Mouse (Mus musculus): ENCODE results near the gene Bst2.

Bst2 gene

DNA sequence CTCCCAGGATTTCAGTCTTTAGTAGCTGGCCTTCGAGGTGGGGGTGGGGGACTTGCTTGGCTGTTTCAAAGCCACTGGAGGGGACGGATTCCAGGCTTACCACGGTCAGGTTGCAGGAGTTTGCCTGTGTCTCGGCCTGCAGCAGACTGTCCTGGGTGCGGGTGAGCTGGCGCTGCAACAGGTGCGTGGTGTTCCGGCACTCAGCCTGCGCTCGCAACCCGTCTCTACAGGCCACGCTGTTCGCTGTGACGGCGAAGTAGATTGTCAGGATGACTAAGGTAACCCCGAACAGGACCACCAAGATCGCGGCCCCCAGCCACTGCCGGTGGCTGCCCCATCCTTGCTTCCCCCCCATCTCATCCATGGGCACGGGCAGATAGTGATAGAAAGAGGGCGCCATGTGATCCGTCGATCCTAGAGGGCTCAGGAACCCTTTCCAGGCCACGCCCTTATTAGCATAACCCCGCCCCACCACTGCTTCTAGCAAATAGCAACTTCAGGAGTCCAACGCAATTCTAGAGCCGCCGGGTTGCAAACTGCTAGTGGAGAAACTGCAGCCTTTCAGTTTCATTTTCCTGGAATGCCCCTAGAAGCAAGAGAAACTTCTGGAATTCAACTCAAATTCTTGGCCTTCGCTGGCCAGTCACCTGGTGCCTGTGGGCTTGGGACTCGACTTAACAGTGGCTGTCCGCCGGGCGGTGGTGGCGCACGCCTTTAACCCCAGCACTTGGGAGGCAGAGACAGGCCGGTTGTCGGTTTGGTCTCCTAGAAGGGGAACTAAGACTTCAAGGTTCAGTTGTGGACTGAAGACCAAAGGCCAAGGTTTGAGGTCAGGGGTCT lies at the start of gene Bst2:
TSS of gene Bst2 (minus strand) at position 429 of the 840 bp plus-strand sequence.
- peak; percentile 31 to 48 for DNase-seq (ENCODE audit: low spot score in 2 of 2)

DNA sequence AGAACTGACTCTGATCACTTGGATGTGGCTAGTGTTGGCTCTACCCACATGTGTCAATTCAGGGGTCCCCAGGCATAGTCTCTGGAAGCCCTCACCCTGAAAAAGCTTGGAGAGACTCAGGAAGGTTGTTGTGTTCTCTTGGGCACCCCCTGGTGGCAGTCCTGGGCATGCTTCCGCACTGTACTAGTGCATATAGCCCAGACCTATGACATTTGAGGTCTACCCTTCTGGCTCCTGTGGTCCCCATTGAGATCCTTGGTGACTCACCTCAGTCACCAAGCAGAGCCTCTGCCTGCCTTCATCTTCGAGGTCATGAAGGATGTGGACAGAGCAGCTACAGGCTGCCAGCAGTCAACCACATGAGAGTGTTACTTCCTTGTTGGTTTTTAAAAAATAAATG lies 49.6 kb upstream of the Bst2 start:
- DNase-seq (ENCODE audit: low spot score in 2 of 2) = peak in 1 of 2 experiments; percentile 36

- no peak for DNase-seq (ENCODE audit: low spot score in 2 of 2)
Measured at GRCm38 (mm10) chr8:71580201-71580600, 42.9 kb upstream of the Bst2 start.

- no peak for DNase-seq (ENCODE audit: low spot score in 2 of 2)
Measured at GRCm38 (mm10) chr8:71579476-71579875, 42.2 kb upstream of the Bst2 start.

DNA sequence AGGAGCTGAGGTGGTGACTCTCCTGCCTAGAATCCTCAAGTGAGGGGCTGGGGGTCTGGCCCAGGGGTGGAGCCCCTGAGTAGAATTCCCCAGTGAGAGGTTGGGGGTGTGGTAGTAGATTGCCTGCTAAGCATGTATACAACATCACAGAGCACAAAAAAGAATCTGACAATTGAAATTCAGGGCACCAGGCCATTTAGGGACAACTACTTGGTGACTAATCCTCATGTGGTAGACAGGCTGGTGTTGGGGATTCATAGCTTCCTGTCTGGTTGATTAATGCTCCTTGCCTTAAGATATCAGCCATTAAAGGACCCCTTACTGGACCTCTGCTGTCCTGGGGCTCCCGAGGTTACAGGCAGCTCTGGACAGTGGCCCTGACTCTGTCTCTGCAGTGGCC lies 41.8 kb upstream of the Bst2 start:
- DNase-seq (ENCODE audit: low spot score in 2 of 2) = no peak

DNA sequence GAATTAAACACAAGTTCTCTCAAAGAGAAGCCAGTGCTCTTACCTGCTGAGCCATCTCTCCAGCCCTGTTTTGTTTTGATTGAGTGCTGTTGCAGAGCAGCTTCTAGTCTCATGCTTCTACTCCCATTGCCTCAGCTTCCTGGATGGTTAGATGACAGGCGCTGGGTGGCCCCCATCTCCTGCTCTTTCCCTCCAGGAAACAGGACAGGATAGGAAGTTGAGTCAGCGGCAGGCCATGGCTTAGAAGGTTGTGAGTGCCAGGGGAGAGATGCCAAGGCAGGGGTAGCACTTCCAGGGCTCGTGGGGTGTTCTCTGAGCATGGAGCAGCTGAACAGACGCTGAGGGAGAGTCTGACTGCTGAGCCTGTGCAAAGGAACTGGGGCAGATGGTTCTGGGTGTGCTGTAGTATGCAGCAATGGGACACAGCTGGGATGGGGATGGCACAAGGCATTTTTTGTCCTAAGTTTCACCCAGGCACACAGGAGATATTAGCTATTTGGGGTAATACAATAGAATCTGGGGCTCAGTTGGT lies 40.7 kb upstream of the Bst2 start:
- no peak for DNase-seq (ENCODE audit: low spot score in 2 of 2)

DNA sequence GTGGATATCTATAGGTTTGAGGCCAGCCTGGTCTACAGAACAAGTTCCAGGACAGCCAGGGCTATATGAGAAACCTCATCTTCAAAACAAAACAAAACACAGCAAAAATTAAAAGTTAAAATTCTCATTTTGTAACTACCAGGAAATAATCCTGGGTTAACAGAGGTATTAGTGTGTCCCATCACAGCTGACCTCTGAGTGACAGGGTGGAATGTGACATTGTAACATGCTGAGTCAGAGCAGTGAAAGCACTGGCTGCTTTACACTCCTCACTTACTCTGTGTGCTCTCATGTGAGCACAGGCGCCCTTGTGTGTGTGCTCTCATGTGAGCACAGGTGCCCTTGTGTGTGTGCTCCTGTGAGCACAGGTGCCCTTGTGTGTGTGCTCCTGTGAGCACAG lies 37.8 kb upstream of the Bst2 start:
- DNase-seq (ENCODE audit: low spot score in 2 of 2) = no peak

DNA sequence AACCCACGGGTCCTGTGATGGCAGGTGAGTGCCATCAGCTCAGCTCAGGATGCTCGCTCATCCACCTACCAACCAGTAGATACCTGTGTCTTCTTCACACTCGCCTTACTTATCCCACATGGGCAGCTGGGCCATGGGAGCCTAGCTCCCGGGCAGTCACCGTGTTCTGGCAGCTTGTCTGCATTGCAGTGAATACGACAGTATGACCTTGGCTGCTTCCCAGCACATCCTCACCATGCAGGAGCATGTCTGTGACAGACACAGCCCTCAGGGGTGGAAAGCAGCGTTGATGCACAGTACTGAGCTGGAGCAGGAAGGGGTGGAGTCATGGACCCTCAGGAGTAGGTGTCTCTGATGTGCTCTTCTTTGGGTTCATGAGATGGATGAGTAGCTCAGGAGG lies 37.2 kb upstream of the Bst2 start:
- no peak for DNase-seq (ENCODE audit: low spot score in 2 of 2)

DNA sequence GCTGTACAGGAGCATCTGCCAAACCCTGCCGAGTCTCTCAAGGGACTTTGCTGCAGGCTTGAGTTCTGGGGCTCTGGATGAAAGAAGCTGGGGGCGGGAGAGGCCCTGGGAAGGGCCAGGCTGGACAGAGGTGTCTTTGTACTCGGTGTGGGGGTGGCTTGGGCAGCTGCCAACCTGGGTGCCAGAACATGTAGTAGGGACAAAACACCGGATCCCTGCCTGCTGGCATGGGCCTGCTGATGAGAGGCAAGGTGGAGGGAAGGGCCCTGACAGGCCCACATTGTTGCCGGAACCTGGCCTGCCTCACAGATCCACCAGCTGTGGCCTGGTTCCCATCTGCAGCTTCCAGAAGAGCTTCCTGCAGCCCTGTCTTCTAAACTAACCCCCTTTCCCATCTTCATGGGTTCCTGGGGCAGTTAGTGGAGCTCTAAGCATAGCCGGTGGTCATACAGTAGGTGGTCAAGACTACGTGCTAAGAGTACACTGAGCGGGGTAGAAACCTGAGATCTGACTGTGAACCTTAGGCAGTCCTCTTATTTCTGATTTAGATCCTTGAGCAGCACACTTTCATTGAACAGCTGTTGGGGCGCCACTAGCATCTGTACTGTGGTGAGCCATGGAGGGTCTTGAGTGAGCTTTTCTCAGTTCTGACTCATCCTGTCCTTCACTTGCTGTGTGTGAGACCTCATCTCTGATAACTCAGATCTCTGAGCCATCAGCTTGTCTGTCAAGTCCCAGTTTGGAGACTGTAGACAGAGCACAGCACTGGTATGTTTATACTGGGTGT lies 35.8 kb upstream of the Bst2 start:
- DNase-seq (ENCODE audit: low spot score in 2 of 2) = peak; percentile 79 to 85

DNA sequence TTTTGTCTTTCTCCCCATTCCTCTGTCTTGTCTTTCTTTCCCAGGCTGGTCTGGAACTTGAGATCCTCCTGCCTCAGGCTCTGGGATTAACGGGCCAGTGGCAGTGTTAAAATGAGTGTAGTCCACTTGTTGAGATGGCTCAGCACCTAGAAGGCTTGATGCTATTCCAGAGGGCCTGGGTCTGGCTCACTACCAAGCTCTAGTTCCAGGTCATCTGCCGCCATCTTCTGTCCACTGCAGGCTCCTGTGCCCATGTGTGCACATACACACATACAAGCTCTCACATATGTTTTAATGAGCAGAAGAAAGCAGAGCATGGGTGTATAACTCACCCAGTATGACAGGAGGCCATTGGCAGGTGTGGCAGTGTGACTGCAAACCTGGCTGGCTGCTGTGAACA lies 34.8 kb upstream of the Bst2 start:
- no peak for DNase-seq (ENCODE audit: low spot score in 2 of 2)

DNA sequence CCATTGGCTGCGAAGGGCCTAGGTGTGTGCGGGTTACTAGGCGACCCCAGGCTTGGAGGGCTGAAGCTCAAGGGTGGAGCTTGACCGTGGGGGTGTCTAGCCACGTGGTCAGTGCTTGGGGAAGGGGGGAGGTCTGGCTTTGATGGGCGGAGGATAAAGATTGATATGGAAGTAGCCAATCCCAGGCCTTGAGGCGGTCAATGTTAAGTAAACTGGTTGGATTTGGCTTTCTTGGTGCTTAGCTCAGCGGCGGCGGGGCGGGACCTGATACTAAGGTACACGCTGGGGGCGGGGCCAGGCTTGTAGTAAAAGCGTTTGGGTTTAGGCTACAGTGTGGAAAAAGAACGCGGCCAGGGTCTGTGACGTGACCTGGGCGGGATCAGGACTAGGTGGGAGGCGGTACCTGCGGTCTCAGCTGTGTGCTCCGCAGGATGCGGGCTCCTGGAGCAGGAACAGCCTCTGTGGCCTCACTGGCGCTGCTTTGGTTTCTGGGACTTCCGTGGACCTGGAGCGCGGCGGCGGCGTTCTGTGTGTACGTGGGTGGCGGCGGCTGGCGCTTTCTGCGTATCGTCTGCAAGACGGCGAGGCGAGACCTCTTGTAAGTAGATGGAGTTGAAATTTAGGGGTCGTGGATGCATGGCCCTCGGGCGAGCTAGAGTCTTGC lies 33.2 kb upstream of the Bst2 start:
- peak; percentile 94 to 99 for DNase-seq (ENCODE audit: low spot score in 2 of 2)

DNA sequence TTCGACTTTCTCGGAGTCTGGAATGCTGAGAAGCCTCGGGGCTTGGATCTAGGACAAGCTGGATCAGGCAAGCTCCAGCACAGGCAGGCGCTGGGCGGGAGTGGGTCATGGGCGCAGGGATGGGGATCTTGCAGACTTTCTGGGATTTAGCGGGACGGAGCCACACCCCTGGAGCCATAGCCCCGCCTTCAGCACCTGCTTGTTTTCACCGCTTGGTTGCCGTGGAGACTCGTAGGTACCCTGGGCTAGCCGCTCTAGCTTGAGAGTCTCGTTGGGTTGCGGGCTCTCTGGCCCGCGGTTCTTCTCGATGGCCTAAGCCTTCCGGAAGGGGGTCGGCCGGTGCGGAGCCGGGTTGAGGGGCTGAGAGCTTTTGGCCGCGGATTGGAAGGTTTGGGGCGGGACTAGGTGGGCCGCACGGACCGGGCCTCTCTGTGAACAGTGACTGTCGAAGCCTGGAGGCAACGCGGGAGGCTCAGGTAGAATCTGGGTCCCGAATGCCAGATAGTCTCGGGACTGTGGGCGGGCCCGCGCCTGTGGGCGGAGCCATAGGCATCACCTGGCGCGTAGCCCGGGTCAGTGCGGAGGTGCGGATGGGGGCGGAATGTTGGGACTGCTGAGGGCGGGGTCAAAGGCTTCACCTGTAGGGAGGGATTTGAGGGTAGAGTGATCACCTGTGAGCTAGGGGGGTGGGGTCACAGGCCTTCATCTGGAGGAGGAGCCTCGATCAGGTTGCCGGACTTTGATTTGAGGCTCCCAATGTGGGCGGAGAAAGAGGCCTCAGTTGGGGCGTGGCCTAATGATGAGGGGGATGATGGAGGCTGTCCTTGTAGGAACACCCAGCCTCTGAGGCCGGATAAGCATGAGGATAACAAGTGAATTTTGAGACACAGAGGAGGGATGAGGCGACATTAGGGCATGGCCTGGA lies 32.4 kb upstream of the Bst2 start:
- peak; percentile 89 to 93 for DNase-seq (ENCODE audit: low spot score in 2 of 2)

GRCm38 (mm10) chr8:71568941-71569340 lies 31.7 kb upstream of the Bst2 start:
- no peak for DNase-seq (ENCODE audit: low spot score in 2 of 2)

DNA sequence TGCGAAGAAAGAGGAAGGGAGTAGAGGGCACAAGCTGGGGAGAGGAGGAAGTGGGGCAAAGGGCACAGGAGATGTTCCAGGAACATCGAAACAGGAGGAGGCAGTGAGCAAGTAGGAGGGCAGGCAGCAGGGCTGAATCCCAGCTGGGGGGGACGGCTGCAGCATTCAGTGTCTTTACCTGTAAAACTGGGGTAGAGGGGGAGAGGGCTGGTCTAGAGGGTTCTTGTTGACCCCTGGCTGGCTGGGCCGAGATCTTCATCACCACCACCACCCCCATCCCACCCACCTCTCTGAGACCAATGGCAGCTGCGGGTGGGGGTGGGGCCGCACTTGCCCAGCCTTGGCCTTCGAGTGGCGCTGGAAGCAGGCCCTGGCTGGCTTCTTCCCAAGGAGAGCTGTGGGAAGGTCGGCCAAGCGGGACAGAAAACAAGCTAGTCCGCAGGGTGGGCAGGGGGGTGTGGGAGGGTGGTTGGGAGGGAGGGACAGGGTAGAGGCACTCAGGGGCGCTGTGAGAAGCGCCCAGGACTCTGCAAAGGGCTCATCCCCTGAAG lies 31.2 kb upstream of the Bst2 start, which contains the start of gene Slc27a1:
TSS of gene Slc27a1 (plus strand) at position 496 of the 551 bp plus-strand sequence.
- peak; percentile 48 to 62 for DNase-seq (ENCODE audit: low spot score in 2 of 2)

GRCm38 (mm10) chr8:71567587-71567986 lies 30.3 kb upstream of the Bst2 start:
- DNase-seq (ENCODE audit: low spot score in 2 of 2) = no peak

DNA sequence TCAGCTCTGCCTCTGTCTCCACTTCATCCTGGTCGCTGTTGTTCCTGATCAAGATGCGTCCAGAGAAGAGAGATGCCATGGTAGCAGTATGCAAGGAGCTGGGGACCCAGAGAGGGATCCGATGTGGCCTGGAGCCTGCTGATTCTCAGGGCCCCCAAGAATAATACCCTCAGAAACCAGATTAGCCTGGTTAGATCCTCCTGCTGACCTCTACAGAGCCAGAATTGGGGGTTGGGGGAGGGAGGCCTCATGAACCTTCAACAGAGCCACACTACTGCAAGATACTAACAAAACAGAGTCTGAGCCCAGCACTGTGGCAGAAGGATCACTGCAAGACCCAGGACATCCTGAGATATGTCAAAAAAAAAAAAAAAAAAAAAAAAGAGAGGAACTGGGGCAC lies 29.2 kb upstream of the Bst2 start, which contains the start of gene Nxnl1:
TSS of gene Nxnl1 (minus strand) at position 101 of the 400 bp plus-strand sequence.
- no peak for DNase-seq (ENCODE audit: low spot score in 2 of 2)

- DNase-seq (ENCODE audit: low spot score in 2 of 2) = no peak
Measured at GRCm38 (mm10) chr8:71563992-71564391, 26.7 kb upstream of the Bst2 start.

DNA sequence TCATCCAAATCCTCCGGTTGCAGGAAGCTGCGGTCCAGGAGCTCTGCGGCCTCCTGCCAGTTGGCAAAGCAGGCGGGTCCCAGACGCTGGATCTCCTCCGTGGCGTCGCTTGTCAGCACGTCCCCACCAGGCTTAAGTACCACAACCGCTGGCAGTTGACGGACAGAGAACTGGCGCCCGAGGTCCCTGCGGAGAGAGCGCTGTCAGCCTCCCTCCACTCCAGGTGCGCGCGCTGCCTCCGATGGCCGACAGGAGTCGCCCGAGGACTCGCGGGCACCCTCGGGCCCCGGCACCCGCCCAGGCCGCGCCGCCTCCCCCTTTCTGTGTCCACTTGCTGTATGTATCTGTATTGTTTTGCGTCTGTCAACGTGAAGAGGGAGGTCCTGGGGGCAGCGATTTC lies 25.5 kb upstream of the Bst2 start:
- peak; percentile 51 to 70 for DNase-seq (ENCODE audit: low spot score in 2 of 2)

DNA sequence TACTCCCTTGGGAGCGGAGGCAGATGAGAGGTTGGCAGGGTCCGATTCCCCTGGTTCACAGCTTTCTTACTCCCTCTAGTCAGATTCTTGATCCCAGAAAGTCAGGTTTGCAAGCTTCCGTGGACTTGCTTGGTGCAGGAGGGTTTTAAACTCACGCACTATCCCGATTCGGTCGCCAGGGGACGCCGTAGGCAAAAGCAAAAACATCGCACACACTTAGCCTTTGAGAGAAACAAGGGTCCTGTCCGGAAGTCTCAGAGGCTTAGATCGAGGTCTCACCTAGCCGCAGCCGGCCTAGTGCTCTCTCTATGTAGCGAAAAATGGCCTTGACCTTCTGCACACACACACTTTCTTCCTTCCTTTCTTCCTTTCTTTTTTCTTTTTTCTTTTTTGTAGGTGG lies 24.1 kb upstream of the Bst2 start:
- DNase-seq (ENCODE audit: low spot score in 2 of 2) = peak; percentile 50 to 61

- DNase-seq (ENCODE audit: low spot score in 2 of 2) = no peak
Measured at GRCm38 (mm10) chr8:71560765-71561164, 23.5 kb upstream of the Bst2 start.

DNA sequence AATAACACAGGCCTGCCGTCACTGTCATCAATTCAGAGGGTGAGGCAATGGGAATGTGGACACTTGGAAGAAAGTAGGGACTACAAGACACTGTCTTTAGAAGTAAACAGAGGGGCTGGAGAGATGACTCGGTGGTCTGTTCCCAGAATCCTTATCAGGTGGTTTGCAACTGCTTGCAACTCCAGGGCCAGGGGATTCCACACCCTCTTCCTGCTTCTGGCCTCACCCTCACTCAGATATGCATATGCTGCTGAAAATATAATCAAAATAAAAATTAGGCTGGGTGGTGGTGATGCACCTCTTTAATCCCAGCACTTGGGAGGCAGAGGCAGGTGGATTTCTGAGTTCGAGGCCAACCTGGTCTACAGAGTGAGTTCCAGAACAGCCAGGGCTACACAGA lies 22.8 kb upstream of the Bst2 start:
- no peak for DNase-seq (ENCODE audit: low spot score in 2 of 2)
